Mouse (Mus musculus) kidney, adult 2 months (tissue): ENCODE results near the gene Zfp609. TPM values are rescaled to one million over a fixed set of nuclear protein-coding genes. Genes with fewer than 3 reads are reported as not detected.

Experiments used
- DNase-seq: peaks from one replicate; pipeline ENCODE4 v3.0.0; 2021
- H3K27ac ChIP-seq: fragments of 200-500 bp; 2 replicates; pipeline ENCODE4 v1.5.1; 2012; ENCODE audit warnings: low read depth, low read length, control low read depth, inconsistent platforms; ENCODE audit not compliant: insufficient read depth
- H3K27me3 ChIP-seq: fragments of 200-500 bp; replicated peaks from 2 replicates; pipeline ENCODE4 v1.6.1; 2012; ENCODE audit warnings: mild to moderate bottlenecking, moderate library complexity, low read length, inconsistent platforms; ENCODE audit not compliant: control insufficient read depth, insufficient read depth
- H3K36me3 ChIP-seq: fragments of 200-500 bp; 2 replicates; pipeline ENCODE4 v1.6.1; 2012; ENCODE audit warnings: mild to moderate bottlenecking, moderate library complexity, low read length, inconsistent platforms; ENCODE audit not compliant: control insufficient read depth, insufficient read depth
- H3K4me1 ChIP-seq: fragments of 200-500 bp; 2 replicates; pipeline ENCODE4 v1.6.1; 2011; ENCODE audit warnings: low read length; ENCODE audit not compliant: control insufficient read depth, insufficient read depth
- H3K4me3 ChIP-seq: fragments of 200-500 bp; 2 replicates; pipeline ENCODE4 v1.5.1; 2011; ENCODE audit warnings: mild to moderate bottlenecking, low read depth, low read length, control low read depth; ENCODE audit not compliant: insufficient read depth
- CTCF ChIP-seq: fragments of 200-500 bp; conservative IDR thresholded peaks from 2 replicates; pipeline ENCODE4 v1.5.1; 2011; ENCODE audit warnings: low read depth, mild to moderate bottlenecking, control low read depth, low read length, moderate library complexity, mixed read lengths; ENCODE audit not compliant: insufficient read depth, insufficient read length
- POLR2A ChIP-seq: fragments of 200-500 bp; IDR thresholded peaks from one replicate; pipeline ENCODE4 v1.6.1; 2011; ENCODE audit warnings: low read depth, low read length, control low read depth
- WGBS: fragments of 180-500 bp; shearing (Covaris S2); methylation state at CpG from one replicate; pipeline ENCODE4 v1.1.7; 2018; 5-methylcytosine and 5-hydroxymethylcytosine counted together
- polyA plus RNA-seq: library from polyadenylated mRNA; depleted of rRNA; stranded (reverse); fragments of >200 nt; gene quantifications from 2 replicates; pipeline ENCODE4 v1.2.3, GENCODE M21; 2012

Zfp609 gene
- polyA plus RNA-seq, 1 experiment, result 9.4 TPM

DNA sequence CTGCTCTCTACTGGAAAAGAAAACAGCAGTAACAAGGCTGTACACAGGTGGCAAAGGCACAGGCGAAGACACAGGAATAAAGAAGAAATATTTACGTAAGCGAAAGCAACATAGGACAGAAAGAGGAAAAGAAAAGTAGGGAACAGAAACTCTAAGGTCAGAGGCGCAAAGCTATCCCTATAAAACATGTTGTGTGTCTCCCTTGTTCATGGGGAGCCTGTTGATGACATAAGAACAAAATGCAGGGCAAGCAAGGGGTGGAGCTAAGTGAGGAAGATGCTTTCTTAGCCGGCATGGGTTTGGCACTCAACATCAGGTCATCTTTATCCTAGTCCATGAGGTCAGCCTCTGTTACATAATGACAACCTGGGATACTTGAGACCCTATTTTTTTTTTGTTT is 109.2 kb downstream of the Zfp609 start:
- Histone ChIP-seq H3K4me1 (peaks cover 3% of the 10 kb centered on the region; the same call in 1 of the 2 replicates), H3K36me3 (no peaks in the 10 kb centered on the region), H3K27ac (no peak overlapping the region), H3K4me3 (no peak overlapping the region), H3K27me3 (no peaks in the 10 kb centered on the region)
- TF ChIP-seq POLR2A (no peak), CTCF (no peak)
- no peak for DNase-seq
- 80% methylated on average over 5 of the region's 5 CpGs for WGBS

DNA sequence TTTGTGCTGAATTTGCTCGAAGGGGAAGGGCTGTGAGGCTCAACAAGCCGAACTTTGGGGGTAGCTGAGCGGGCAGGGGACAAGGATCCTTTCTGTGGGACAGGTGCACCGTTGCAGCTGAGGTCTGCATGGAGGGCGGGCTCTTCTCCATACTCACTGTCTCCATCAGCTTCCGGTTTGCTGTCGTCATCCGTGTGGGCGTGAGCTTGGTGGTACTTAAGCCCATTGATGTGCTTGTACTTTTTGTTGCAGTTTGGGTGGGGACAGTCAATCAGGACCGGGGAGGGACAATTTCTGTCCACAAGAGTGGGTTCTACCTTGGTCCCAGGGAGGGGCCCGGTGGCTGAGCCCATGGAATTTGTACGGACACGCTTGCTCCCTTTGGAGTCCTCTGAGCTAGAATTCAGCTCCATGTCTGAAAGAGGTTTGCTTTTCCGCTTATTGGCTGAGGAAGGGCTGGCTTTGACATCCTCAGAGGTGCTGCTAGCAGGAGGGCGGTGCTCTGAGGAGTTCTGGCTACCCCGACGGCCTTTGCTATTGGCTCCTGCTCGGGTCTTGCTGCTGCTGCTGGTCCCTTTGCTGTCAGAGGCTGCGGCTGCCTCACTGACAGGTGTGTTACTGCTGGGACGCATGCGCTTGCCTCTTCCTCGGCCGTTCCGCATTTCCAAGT is 123.3 kb downstream of the Zfp609 start:
- WGBS, result 93% methylated on average over 24 of the region's 24 CpGs
- DNase-seq, result no peak
- Histone ChIP-seq H3K4me3 (no peak overlapping the region), H3K27ac (no peak overlapping the region), H3K27me3 (no peaks in the 10 kb centered on the region), H3K36me3 (no peaks in the 10 kb centered on the region), H3K4me1 (no peaks in the 10 kb centered on the region)
- TF ChIP-seq POLR2A (no peak), CTCF (no peak)

DNA sequence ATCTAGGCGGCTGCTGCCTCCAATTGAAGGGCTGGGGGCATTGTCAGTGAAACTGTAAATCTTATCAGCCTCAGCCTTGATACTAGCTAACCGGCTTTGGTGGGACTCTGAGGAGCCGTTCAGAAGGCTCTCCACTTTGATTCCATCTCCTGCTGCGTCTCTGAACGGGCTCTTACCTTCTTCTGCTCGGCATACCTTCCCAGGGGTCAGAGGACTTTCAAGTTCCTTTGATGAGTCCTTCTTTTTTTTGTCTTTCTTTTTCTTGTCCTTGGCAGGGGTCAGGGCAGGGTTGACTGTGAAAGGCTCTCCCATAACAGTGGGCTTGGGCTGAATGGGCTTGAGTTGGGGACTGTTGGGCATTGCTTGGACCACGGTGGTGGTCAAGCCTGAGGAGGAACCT is 124.1 kb downstream of the Zfp609 start:
- Histone ChIP-seq H3K27me3 (no peaks in the 10 kb centered on the region), H3K4me1 (peaks cover 3% of the 10 kb centered on the region; the same call in 1 of the 2 replicates), H3K27ac (no peak overlapping the region), H3K4me3 (no peak overlapping the region), H3K36me3 (no peaks in the 10 kb centered on the region)
- WGBS, result 84% methylated on average over 7 of the region's 7 CpGs
- TF ChIP-seq POLR2A, result no peak
- no peak for TF ChIP-seq CTCF
- no peak for DNase-seq

DNA sequence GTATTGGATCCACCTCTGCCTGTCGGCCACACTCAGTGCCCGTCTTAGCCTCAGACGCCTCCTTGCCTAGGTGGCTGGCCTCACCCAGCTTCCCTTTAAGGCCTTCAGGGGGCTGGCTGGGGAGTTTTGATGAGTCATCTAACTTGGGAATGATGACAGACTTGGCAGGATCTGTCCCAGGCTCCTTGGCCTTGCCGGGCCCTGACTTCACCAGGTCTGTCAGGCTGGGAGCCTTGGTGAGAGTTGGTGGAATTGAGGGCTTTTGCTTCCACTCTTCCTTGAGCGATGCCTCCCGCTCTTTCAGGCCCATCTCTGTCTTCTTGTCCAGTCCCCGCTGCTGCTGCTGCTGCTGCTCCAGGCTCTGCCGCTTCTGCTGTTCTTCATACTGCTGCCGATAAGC is 125.1 kb downstream of the Zfp609 start:
- DNase-seq, result no peak
- no peak overlapping the region for H3K4me3 ChIP-seq
- 89% methylated on average over 9 of the region's 9 CpGs for WGBS
- H3K4me1 ChIP-seq, result peaks cover 3% of the 10 kb centered on the region; the same call in 1 of the 2 replicates
- TF ChIP-seq CTCF, result no peak
- TF ChIP-seq POLR2A, result no peak
- H3K27me3 ChIP-seq, result no peaks in the 10 kb centered on the region
- no peak overlapping the region for H3K27ac ChIP-seq
- no peaks in the 10 kb centered on the region for H3K36me3 ChIP-seq

DNA sequence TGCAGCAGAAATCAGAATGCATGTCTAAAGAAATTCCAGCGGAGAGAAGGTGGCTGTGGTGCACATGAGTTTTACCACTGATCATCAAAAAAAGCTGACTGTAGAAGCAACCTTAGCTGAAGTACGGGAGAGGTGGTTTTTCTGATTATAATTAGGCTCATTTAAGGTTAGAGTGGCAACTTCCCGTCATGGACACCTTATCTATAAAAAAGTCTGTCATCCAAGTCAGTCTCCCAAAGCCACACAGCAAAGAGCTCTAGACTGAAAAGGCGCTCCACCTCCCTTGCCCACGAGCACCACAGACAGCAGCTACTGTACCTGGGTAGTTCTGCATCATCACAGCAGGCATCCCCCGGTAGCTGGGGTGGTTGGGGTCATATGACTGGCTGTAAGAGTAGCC is 126.9 kb downstream of the Zfp609 start:
- Histone ChIP-seq H3K36me3 (no peaks in the 10 kb centered on the region), H3K4me1 (peaks cover 3% of the 10 kb centered on the region; the same call in 1 of the 2 replicates), H3K27ac (no peak overlapping the region), H3K4me3 (no peak overlapping the region), H3K27me3 (no peaks in the 10 kb centered on the region)
- DNase-seq, result no peak
- WGBS, result 75% methylated on average over 6 of the region's 6 CpGs
- no peak for TF ChIP-seq POLR2A
- TF ChIP-seq CTCF, result no peak

DNA sequence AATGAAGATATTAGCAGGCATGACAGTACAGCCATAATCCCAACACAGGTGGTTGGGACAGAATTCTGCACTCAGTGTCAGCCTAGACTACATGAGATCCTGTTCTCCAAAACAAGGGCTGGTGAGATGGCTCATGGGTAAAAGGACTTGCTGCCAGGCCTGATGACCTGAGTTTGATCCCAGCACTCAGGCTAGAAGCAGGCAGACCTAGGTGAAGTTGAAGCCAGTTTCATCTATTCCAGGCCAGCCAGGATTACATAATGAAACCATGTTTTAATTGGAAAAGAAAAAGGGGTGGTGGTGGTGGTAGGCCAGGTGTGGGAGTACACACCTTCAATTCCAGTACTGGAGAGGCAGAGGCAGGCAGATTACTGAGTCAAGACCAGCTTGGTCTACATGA is 129.4 kb downstream of the Zfp609 start:
- H3K4me1 ChIP-seq, result peaks cover 3% of the 10 kb centered on the region; the same call in 1 of the 2 replicates
- no peaks in the 10 kb centered on the region for H3K36me3 ChIP-seq
- H3K27ac ChIP-seq, result no peak overlapping the region
- no peak overlapping the region for H3K4me3 ChIP-seq
- DNase-seq, result no peak
- H3K27me3 ChIP-seq, result no peaks in the 10 kb centered on the region
- TF ChIP-seq CTCF (no peak), POLR2A (no peak)

DNA sequence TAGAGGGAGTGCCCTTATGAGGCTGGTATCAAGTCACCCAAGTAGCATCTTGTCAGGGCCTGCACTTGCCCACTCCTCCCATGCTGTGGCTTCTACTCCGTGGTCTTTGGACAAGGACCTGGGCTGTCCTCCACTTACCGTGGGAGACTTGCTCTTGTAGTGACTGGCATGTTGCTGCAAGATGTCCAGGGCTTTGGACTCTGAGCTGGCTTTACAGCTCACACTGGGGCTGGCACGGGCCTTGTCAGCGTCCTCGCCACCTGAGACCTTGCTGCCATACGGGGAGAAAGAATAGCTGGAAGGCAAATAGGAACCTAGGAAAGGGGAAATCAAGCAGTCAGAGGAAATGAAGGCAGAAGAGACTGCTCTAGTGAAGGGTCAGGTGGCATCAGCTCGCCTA is 130.0 kb downstream of the Zfp609 start:
- peaks cover 3% of the 10 kb centered on the region; the same call in 1 of the 2 replicates for H3K4me1 ChIP-seq
- H3K27me3 ChIP-seq, result no peaks in the 10 kb centered on the region
- no peak overlapping the region for H3K27ac ChIP-seq
- H3K36me3 ChIP-seq, result no peaks in the 10 kb centered on the region
- TF ChIP-seq POLR2A (no peak), CTCF (no peak)
- H3K4me3 ChIP-seq, result no peak overlapping the region
- DNase-seq, result no peak
- WGBS, result 74% methylated on average over 7 of the region's 7 CpGs
